Mouse (Mus musculus) liver, adult 2 months (tissue): ENCODE results near the gene Vars. TPM values are rescaled to one million over a fixed set of nuclear protein-coding genes. Genes with fewer than 3 reads are reported as not detected.
A peak's percentile ranks its signal among the peaks of the same experiment; 100 is the strongest.

ENCODE experiments used
- DNase-seq: peaks from one replicate; pipeline ENCODE4 v3.0.0-alpha.2; 2011; ENCODE audit warnings: low read depth, low spot score; ENCODE audit errors: extremely low read depth
- H3K27ac ChIP-seq: fragments of 200-500 bp; replicated peaks from 2 replicates; pipeline ENCODE4 v1.5.1; 2012; ENCODE audit warnings: low read depth, mild to moderate bottlenecking, control low read depth, inconsistent platforms, low read length; ENCODE audit not compliant: insufficient read depth
- H3K27me3 ChIP-seq: fragments of 200-500 bp; 2 replicates; pipeline ENCODE4 v1.6.1; 2012; ENCODE audit warnings: mild to moderate bottlenecking, moderate library complexity, low read length, inconsistent platforms; ENCODE audit not compliant: control insufficient read depth, insufficient read depth
- H3K36me3 ChIP-seq: fragments of 200-500 bp; 2 replicates; pipeline ENCODE4 v1.6.1; 2012; ENCODE audit warnings: low read length, inconsistent platforms; ENCODE audit not compliant: control insufficient read depth, insufficient read depth
- H3K4me1 ChIP-seq: fragments of 200-500 bp; 2 replicates; pipeline ENCODE4 v1.6.1; 2011; ENCODE audit warnings: low read length; ENCODE audit not compliant: control insufficient read depth, insufficient read depth
- H3K4me3 ChIP-seq: fragments of 200-500 bp; 2 replicates; pipeline ENCODE4 v1.5.1; 2011; ENCODE audit warnings: low read depth, mild to moderate bottlenecking, control low read depth, low read length, moderate library complexity; ENCODE audit not compliant: insufficient read depth
- H3K79me2 ChIP-seq: fragments of 200-500 bp; 2 replicates; pipeline ENCODE4 v1.6.1; 2012; ENCODE audit warnings: inconsistent platforms, mild to moderate bottlenecking, low read length, moderate library complexity; ENCODE audit not compliant: control insufficient read depth, insufficient read depth
- H3K9ac ChIP-seq: fragments of 200-500 bp; 2 replicates; pipeline ENCODE4 v1.6.1; 2012; ENCODE audit warnings: low read depth, mild to moderate bottlenecking, control low read depth, inconsistent platforms, low read length
- CTCF ChIP-seq: fragments of 200-500 bp; IDR thresholded peaks from 2 replicates; pipeline ENCODE4 v1.5.1; 2011; ENCODE audit warnings: low read depth, low read length, control low read depth
- POLR2A ChIP-seq: fragments of 200-500 bp; IDR thresholded peaks from 2 replicates; pipeline ENCODE4 v1.6.1; 2011; ENCODE audit warnings: low read length, control low read depth; ENCODE audit not compliant: insufficient read depth; ENCODE audit errors: extremely low read depth
- WGBS: fragments of 180-500 bp; shearing (Covaris S2); methylation state at CpG from one replicate; pipeline ENCODE4 v1.1.7; 2018; 5-methylcytosine and 5-hydroxymethylcytosine counted together
- polyA plus RNA-seq: library from polyadenylated mRNA; depleted of rRNA; stranded (reverse); fragments of >200 nt; gene quantifications from 2 replicates; pipeline ENCODE4 v1.2.3, GENCODE M21; 2012
- total RNA-seq: library from RNA; depleted of rRNA; stranded (reverse); fragments of >200 nt; gene quantifications from 2 replicates; pipeline ENCODE4 v1.2.3, GENCODE M21; 2014

Gene Vars
- total and polyA plus RNA-seq, 2 experiments = 11.8 to 52.7 TPM

- DNase-seq = no peak
- no peaks in the 10 kb centered on the region for H3K36me3 ChIP-seq
- TF ChIP-seq CTCF (no peak), POLR2A (no peak)
- H3K27me3 ChIP-seq = no peaks in the 10 kb centered on the region
- no peaks in the 10 kb centered on the region for H3K79me2 ChIP-seq
- no peak overlapping the region for H3K27ac ChIP-seq
- no peak overlapping the region for H3K4me3 ChIP-seq
- H3K4me1 ChIP-seq = peaks cover 11% of the 10 kb centered on the region
- WGBS = 73% methylated on average over 4 of the region's 4 CpGs
- H3K9ac ChIP-seq = no peak overlapping the region
Observed at GRCm38 (mm10) chr17:35043794-35044193, 43.0 kb downstream of the Vars start.

- Histone ChIP-seq H3K79me2 (no peaks in the 10 kb centered on the region), H3K9ac (no peak overlapping the region), H3K27ac (no peak overlapping the region), H3K27me3 (no peaks in the 10 kb centered on the region), H3K4me1 (peaks cover 16% of the 10 kb centered on the region), H3K4me3 (no peak overlapping the region), H3K36me3 (no peaks in the 10 kb centered on the region)
- TF ChIP-seq CTCF (no peak), POLR2A (no peak)
- DNase-seq = no peak
- 79% methylated on average over 7 of the region's 7 CpGs for WGBS
Observed at GRCm38 (mm10) chr17:35044904-35045806, 44.4 kb downstream of the Vars start.

GRCm38 (mm10) chr17:35045807-35046680 is 45.3 kb downstream of the Vars start:
- no peak for DNase-seq
- Histone ChIP-seq H3K9ac (peak overlapping the region; percentile 70), H3K79me2 (no peaks in the 10 kb centered on the region), H3K27ac (peak overlapping the region; percentile 37), H3K4me1 (peaks cover 16% of the 10 kb centered on the region), H3K4me3 (peak overlapping the region; percentile 59), H3K27me3 (no peaks in the 10 kb centered on the region), H3K36me3 (no peaks in the 10 kb centered on the region)
- 5% methylated on average over 46 of the region's 48 CpGs for WGBS
- TF ChIP-seq CTCF (no peak), POLR2A (no peak)

- no peak for TF ChIP-seq CTCF
- no peak for TF ChIP-seq POLR2A
- DNase-seq = peak; percentile 94
- under 1% methylated on average over 33 of the region's 33 CpGs for whole genome bisulfite sequencing
- Histone ChIP-seq H3K4me1 (peaks cover 16% of the 10 kb centered on the region), H3K9ac (peak within 1 kb of the TSS; percentile 78), H3K79me2 (no peaks in the 10 kb centered on the region), H3K27me3 (no peaks in the 10 kb centered on the region), H3K4me3 (peak within 1 kb of the TSS; percentile 59), H3K36me3 (no peaks in the 10 kb centered on the region), H3K27ac (peak within 1 kb of the TSS; percentile 96)
Observed at GRCm38 (mm10) chr17:35046681-35047455, 46.1 kb downstream of the Vars start, which contains the start of gene Msh5. Gene Msh5 (minus strand): TSS chr17:35046745.

- no peak for TF ChIP-seq CTCF
- no peak for TF ChIP-seq POLR2A
- Histone ChIP-seq H3K4me3 (no peak overlapping the region), H3K9ac (peak overlapping the region; percentile 78), H3K36me3 (no peaks in the 10 kb centered on the region; the same call in 1 of the 2 replicates), H3K27me3 (no peaks in the 10 kb centered on the region), H3K27ac (peak overlapping the region; percentile 96), H3K79me2 (no peaks in the 10 kb centered on the region), H3K4me1 (peaks cover 16% of the 10 kb centered on the region)
- WGBS = 7% methylated on average over 1 of the region's 1 CpGs
- peak; percentile 99 for DNase-seq
Observed at GRCm38 (mm10) chr17:35047688-35048087, 46.9 kb downstream of the Vars start.
